ENCODE assay signal across 10 mouse cellular contexts in the genomic region with DNA sequence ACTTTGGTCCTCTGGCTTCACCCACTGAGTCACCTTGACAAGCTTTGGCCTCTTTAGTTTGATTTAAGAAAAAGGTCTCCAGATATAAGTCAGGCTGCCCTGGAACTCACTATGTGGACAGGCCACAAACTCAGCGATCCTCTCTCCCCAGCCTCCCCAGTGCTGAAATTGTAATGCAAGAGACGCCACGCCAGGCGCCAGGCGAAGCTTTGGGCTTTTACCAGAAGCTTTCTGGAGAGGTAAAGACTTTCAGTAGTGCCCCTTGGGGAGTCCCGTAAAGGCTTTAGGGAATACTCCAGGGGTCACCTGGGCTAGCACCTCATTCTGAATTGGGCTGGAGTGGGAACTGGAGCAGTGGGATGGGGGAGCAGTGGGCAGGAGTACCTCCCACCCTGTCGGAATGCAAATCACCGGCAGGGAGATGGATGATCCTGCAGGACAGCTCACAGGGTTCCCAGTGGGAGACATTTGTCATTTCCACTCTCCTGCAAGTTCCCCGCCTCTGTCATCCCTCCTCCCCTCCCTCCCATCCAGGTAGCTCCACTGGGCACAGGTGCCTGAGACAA. TPM values are rescaled to one million over a fixed set of nuclear protein-coding genes. Genes with fewer than 3 reads are reported as not detected.
A peak's percentile ranks its signal among the peaks of the same experiment; 100 is the strongest.
DNase-seq lines count a peak whose midpoint lies in the region; ATAC-seq and TF ChIP-seq lines count a peak whose summit lies in the region.
"Had no signal": no experiment of that assay in that cellular context is flagged by ENCODE, and none has a peak within 500 bp of the region (broad histone marks: within the 10 kb centered on the region; RNA-seq: fewer than 3 reads in every experiment).

No protein-coding gene starts in this region.

- H3K9me3 ChIP-seq in midbrain, embryonic 10.5 days (replicated peaks), result no peaks in the 10 kb centered on the region
- H3K9me3 ChIP-seq in midbrain, embryonic 11.5 days (ENCODE audit: control insufficient read depth, low read length), result no peaks in the 10 kb centered on the region
- no peaks in the 10 kb centered on the region for H3K9me3 ChIP-seq in embryonic facial prominence, embryonic 15.5 days (replicated peaks)
- H3K9me3 ChIP-seq in hindbrain, postnatal 0 days (ENCODE audit: low read length), result no peaks in the 10 kb centered on the region
- H3K9me3 ChIP-seq: heart, embryonic 15.5 days; liver, embryonic 13.5 days had no signal

- peak overlapping the region; percentile 57 for H3K27ac ChIP-seq in midbrain, embryonic 10.5 days (replicated peaks)
- no peak overlapping the region for H3K27ac ChIP-seq in midbrain, embryonic 11.5 days (ENCODE audit: low read depth, low read length)
- H3K27ac ChIP-seq in embryonic facial prominence, embryonic 15.5 days (replicated peaks), result peak overlapping the region; percentile 75
- peak overlapping the region; percentile 86 for H3K27ac ChIP-seq in hindbrain, postnatal 0 days
- H3K27ac ChIP-seq: heart, embryonic 15.5 days; liver, embryonic 13.5 days had no signal

- WGBS in midbrain, embryonic 10.5 days, result 11% methylated on average over 9 of the region's 9 CpGs
- WGBS in midbrain, embryonic 11.5 days, result 12% methylated on average over 9 of the region's 9 CpGs
- 22% methylated on average over 9 of the region's 9 CpGs for WGBS in embryonic facial prominence, embryonic 15.5 days
- 11% methylated on average over 9 of the region's 9 CpGs for WGBS in hindbrain, postnatal 0 days

- H3K9ac ChIP-seq in midbrain, embryonic 11.5 days (ENCODE audit: low read length), result no peak overlapping the region
- H3K9ac ChIP-seq in embryonic facial prominence, embryonic 15.5 days, result no peak overlapping the region
- H3K9ac ChIP-seq in hindbrain, postnatal 0 days (replicated peaks; ENCODE audit: low read length), result peak overlapping the region; percentile 1; the same call in 1 of the 2 replicates
- H3K9ac ChIP-seq: heart, embryonic 15.5 days; liver, embryonic 13.5 days had no signal

- H3K4me3 ChIP-seq in midbrain, embryonic 10.5 days, result no peak overlapping the region
- no peak overlapping the region for H3K4me3 ChIP-seq in midbrain, embryonic 11.5 days (ENCODE audit: low read depth, low read length)
- H3K4me3 ChIP-seq in embryonic facial prominence, embryonic 15.5 days (replicated peaks), result no peak overlapping the region
- H3K4me3 ChIP-seq in hindbrain, postnatal 0 days (ENCODE audit: low read length), result no peak overlapping the region
- H3K4me3 ChIP-seq: heart, embryonic 15.5 days; liver, embryonic 13.5 days; myocyte had no signal

- no peak for ATAC-seq in midbrain, embryonic 11.5 days (ENCODE audit: low FRiP score)
- ATAC-seq in embryonic facial prominence, embryonic 15.5 days (ENCODE audit: insufficient number of reproducible peaks, low FRiP score, low TSS enrichment, low read depth), result no peak
- ATAC-seq in hindbrain, postnatal 0 days, result no peak

- peaks cover 25% of the 10 kb centered on the region for H3K4me1 ChIP-seq in midbrain, embryonic 10.5 days
- H3K4me1 ChIP-seq in midbrain, embryonic 11.5 days (ENCODE audit: control insufficient read depth, insufficient read depth, low read length), result peaks cover 8% of the 10 kb centered on the region; the same call in 1 of the 2 replicates
- H3K4me1 ChIP-seq in embryonic facial prominence, embryonic 15.5 days, result peaks cover 26% of the 10 kb centered on the region
- peaks cover 23% of the 10 kb centered on the region for H3K4me1 ChIP-seq in hindbrain, postnatal 0 days (ENCODE audit: insufficient read depth, low read length)
- H3K4me1 ChIP-seq: liver, embryonic 13.5 days had no signal

- no peak overlapping the region for H3K4me2 ChIP-seq in midbrain, embryonic 11.5 days
- H3K4me2 ChIP-seq in embryonic facial prominence, embryonic 15.5 days (replicated peaks), result peak overlapping the region; percentile 22; the same call in 1 of the 2 replicates
- peak overlapping the region; percentile 14 for H3K4me2 ChIP-seq in hindbrain, postnatal 0 days (ENCODE audit: low read depth, low read length)
- H3K4me2 ChIP-seq: heart, embryonic 15.5 days; liver, embryonic 13.5 days had no signal

- TF ChIP-seq CTCF in hindbrain, postnatal 0 days (IDR thresholded peaks at IDR 0.05; ENCODE audit: low read depth), result no peak

- no peak for DNase-seq in midbrain, embryonic 10.5 days (ENCODE audit: low spot score)
- DNase-seq in midbrain, embryonic 11.5 days (ENCODE audit: low spot score, missing footprints), result no peak
- peak; percentile 54 for DNase-seq in hindbrain, postnatal 0 days (ENCODE audit: low spot score)
- DNase-seq in telencephalon, adult 2 months (ENCODE audit: low read depth, low spot score), result peak; percentile 23
- DNase-seq in urinary bladder, postnatal 14 days (ENCODE audit: low spot score), result no peak
- DNase-seq in lung, postnatal 36 days, result no peak
- DNase-seq: liver, embryonic 13.5 days had no signal

- H3K27me3 ChIP-seq in midbrain, embryonic 10.5 days (ENCODE audit: low read depth, poor library complexity, severe bottlenecking), result peaks cover 37% of the 10 kb centered on the region
- H3K27me3 ChIP-seq in midbrain, embryonic 11.5 days (ENCODE audit: control insufficient read depth, insufficient read depth, low read length), result peaks cover 2% of the 10 kb centered on the region; the same call in 1 of the 2 replicates
- H3K27me3 ChIP-seq in embryonic facial prominence, embryonic 15.5 days, result no peaks in the 10 kb centered on the region
- H3K27me3 ChIP-seq in hindbrain, postnatal 0 days (ENCODE audit: insufficient read depth, low read length), result no peaks in the 10 kb centered on the region

- H3K36me3 ChIP-seq in midbrain, embryonic 10.5 days, result no peaks in the 10 kb centered on the region
- no peaks in the 10 kb centered on the region for H3K36me3 ChIP-seq in midbrain, embryonic 11.5 days (ENCODE audit: control insufficient read depth, insufficient read depth, low read length)
- H3K36me3 ChIP-seq in embryonic facial prominence, embryonic 15.5 days, result no peaks in the 10 kb centered on the region
- no peaks in the 10 kb centered on the region for H3K36me3 ChIP-seq in hindbrain, postnatal 0 days (ENCODE audit: insufficient read depth, low read length)
- H3K36me3 ChIP-seq: heart, embryonic 15.5 days; liver, embryonic 13.5 days had no signal

RNA-seq across cellular contexts. Expression of a gene that starts 26.3 kb away (rescaled TPM):
- 9.4 and 12.4 TPM in 2 replicates for polyA plus RNA-seq in midbrain, embryonic 10.5 days (2016; fragmentation: Nextera tagmentation; extraction: Ambion mirVana)
- 14.6 and 15.1 TPM in 2 replicates for polyA plus RNA-seq in midbrain, embryonic 11.5 days (2014; fragmentation: Nextera tagmentation; extraction: Ambion mirVana)
- 17.1 and 17.3 TPM in 2 replicates for polyA plus RNA-seq in embryonic facial prominence, embryonic 15.5 days (2015; fragmentation: Nextera tagmentation; extraction: Ambion mirVana)
- 56.4 and 64.9 TPM in 2 replicates for total RNA-seq in hindbrain, postnatal 0 days (2014; rRNA removed)
- 18.3 and 19.7 TPM in 2 replicates for polyA plus RNA-seq in hindbrain, postnatal 0 days (2015; fragmentation: Nextera tagmentation; extraction: Ambion mirVana)

Comparison
In these comparisons a context has a peak if more than half of its experiments do, and no peak if none do; other contexts are left out.
1. DNase-seq: peak in hindbrain, postnatal 0 days (single experiment) and telencephalon, adult 2 months (single experiment); none in midbrain, embryonic 10.5 days (single experiment), midbrain, embryonic 11.5 days (single experiment), urinary bladder, postnatal 14 days (single experiment) and lung, postnatal 36 days (single experiment).